Mouse (Mus musculus) gastrocnemius, postnatal 4 days (tissue): ENCODE data around the gene Thsd4. TPM values are rescaled to one million over a fixed set of nuclear protein-coding genes. Genes with fewer than 3 reads are reported as not detected.

Experiments
- DNase-seq, 2 experiments: peaks; one replicate each; pipeline ENCODE4 v3.0.0; 2021 to 2022; ENCODE audit warnings: low spot score in 2 of 2, mixed read lengths in 2 of 2
- total RNA-seq, 2 experiments: library from RNA; stranded (reverse); gene quantifications; 2 replicates each; pipeline ENCODE4 v1.2.3; 2021

The Thsd4 gene
- total RNA-seq, 2 experiments from 2014 or later, result 23.5 to 27.4 TPM

DNA sequence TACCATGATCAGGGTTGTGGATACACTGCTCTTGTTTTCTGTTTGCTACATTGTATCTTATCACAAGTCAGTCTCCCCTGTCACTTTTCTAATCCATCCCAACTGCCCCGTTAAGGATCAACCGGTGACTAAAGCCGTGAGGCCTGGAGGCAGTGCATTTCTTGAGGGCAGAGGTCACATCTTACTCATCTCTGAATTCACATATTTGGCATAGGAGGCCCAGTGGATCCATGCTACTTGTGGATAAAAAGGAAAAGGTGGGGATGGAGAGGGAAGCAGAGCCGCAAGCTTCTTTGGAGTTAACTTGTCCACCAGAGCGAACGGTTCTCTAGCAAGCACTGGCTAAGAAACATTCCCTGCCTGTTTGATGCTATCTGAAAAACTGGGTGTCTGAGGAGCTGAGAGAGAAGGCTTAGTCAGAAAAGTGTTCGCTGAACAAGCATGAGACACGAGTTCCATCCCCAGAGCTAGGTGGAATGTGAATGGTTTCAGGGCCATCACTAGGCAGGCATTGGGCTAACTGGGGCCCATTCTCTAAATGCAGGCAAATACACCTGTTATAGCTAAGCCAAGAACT lies 211.0 kb downstream of the Thsd4 start:
- DNase-seq, result no peak

DNA sequence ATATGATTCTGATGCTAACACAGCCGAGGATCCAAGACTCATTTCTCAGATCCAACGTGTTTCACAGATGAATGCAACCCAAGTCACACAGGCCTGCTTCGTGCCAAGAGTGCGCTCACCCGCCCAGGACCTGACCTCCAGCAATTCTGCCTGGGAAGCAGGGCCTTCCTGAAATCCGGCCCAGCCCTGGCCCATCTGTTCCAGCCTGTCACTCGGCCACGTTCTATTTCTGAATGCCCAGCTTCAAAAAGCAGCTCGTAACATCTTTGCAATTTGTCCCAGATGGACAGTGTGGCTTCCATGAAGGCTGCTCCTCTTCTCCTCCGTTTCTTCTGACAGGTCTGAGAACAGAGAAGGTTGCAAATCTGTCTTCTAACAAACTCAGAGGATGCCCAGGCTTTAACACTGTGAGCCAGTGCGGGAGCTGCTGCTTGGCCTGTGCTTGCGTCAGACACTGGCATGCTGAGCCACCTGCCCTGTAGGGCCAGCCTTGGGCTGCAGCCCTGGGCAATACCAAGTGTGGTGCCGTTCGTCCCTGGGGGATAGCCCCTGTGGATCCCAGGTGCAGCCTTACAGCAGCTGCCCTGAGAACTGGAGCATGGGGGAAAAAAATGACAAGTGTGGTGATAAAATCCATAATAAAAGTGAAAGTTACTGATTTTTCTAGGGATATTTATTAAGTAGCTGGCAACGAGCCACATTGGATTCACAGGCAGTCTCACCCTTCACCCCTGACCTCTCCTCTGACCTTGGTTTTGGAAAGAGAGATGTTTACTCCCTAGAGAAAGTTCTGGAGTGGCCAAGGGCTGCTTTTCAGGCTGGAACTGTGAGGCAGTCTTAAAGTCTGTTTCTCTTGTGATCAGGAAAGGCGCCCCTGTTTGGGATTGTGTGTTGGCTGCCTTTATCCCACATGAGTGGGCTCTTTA lies 211.8 kb downstream of the Thsd4 start:
- DNase-seq, result peak; percentile 67 to 83

DNA sequence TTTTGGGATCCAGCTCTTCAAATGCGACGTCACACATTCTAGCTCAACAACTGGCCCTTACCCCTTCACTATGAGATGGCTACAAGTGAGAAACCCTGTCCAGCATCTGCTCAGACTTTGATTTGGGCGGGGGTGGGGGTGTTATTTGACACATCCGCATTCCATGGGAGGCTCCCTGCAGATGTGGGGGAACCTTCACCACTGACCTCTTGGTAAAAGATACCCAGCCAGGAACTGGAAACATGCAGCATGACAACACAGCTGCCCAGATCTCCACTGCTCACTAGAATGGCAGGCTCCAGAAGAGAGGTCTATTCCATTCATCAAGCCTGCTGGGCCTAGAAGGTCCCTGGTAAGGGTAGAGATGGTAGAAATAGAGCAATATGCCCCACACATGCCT lies 213.7 kb downstream of the Thsd4 start:
- no peak for DNase-seq

GRCm38 (mm10) chr9:60307469-60307868 lies 214.4 kb downstream of the Thsd4 start:
- DNase-seq, result no peak

DNA sequence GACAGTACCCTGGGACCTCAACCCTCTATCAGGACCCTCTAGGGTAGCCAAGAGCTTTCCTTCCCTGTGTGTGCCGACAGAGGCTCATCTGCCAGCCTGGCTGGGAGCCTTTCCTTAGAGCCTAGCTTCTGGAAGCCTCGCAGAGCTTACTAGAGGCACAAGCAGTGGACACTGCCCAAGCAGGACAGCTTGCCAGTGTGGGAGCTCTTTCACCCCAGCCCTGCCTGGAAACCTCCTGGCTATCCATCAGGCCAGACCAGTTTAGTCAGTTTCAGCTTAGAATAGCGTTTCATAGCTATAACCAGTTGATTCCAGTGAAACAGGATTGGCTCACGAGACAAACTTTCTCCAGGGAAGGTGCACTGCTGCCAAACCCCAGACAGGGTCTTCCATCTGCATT lies 215.6 kb downstream of the Thsd4 start:
- no peak for DNase-seq

DNA sequence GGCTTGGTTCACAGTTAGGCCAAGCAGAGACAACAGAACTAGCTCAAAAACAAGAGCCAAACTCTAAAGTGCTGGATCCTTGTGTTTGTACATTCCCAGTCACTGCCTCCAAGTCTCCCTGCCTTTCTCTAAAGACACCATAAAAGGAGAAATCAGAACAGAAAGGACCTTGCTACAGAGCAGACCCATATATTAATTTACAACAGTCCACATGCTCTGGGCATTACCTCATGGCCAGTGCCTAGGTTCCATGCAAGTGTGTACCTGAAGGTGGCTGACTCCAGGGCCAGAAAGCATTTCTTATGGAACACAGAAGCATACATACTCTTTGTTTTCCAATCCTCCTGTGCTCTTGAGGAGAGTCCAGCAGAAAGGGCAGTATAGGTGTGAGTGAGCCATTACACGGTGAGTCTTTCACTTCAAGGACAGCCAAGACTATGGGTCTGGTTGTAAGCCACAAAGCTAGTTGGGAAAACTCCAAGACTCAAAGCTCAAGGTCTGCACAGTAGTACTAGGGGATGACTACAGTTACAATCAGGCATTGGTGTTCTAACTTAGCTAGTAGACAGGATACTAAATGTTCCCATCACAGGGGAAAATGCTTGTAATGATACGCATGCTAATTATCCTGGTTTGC lies 216.5 kb downstream of the Thsd4 start:
- no peak for DNase-seq

- no peak for DNase-seq
These were observed 225.6 kb downstream of the Thsd4 start for GRCm38 (mm10) chr9:60296276-60296675.

DNA sequence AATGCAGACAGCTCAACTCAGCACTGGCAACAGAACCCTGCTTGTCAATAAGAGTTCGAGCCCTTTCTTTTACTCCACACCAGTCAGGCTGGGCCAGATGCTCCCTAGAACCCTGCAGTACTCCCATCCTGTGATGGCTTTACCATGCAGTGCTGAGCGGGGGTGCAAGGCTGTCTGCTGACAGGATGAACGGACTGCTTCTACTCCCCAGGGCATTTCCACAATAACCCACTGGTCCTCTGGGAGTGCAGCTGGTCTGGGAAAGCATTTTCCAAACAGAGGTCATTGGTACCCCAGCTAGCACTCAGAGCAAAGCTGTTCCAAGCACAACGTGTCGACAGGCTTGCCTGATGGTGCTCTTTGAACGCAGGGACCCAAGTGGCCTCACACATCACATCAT lies 226.6 kb downstream of the Thsd4 start:
- DNase-seq, result no peak

DNA sequence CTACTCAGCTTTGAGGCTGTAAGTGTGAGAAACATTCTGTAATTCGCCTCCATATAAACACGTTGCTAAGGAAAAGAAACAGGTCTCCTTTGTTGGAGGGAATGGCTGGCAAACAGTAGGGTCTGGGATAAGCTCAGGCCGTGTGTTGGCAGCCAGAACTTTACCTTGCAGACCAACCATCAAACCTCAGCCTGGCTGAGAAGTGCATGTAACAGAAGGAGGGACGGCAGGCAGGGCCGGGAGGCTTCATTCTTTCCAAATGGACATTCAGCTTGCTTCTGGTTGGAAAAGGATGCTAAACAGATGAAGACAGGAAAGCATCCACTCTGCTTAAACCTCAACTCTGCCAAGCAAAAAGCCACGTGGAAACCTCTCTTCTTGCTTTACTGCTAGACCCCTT lies 228.7 kb downstream of the Thsd4 start:
- no peak for DNase-seq

- no peak for DNase-seq
These were observed 231.1 kb downstream of the Thsd4 start for GRCm38 (mm10) chr9:60290780-60291179.

- DNase-seq, result peak in 1 of 2 experiments; percentile 41
These were observed 233.1 kb downstream of the Thsd4 start for GRCm38 (mm10) chr9:60288789-60289188.

DNA sequence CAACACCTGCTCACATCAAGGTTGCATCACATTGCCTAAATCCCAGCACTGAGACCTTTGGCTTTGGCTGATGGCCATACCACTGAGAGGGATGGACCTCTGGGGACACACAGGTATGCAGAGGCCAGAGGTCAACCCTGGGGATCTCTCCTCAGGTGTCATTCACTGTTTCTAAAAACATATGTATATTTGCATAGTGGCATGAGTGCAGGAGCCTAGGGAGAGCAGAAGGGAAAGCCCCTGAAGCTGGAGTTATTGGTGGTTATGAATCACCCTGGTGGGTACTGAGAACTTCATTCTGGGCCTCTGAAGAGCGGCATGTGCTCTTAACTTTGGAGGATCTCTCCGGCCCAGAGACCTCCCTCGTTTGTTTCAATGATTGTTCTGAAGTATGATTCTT lies 235.5 kb downstream of the Thsd4 start:
- DNase-seq, result no peak

- DNase-seq, result no peak
These were observed 236.8 kb downstream of the Thsd4 start for GRCm38 (mm10) chr9:60285047-60285462.

- no peak for DNase-seq
These were observed 237.5 kb downstream of the Thsd4 start for GRCm38 (mm10) chr9:60284318-60284717.

DNA sequence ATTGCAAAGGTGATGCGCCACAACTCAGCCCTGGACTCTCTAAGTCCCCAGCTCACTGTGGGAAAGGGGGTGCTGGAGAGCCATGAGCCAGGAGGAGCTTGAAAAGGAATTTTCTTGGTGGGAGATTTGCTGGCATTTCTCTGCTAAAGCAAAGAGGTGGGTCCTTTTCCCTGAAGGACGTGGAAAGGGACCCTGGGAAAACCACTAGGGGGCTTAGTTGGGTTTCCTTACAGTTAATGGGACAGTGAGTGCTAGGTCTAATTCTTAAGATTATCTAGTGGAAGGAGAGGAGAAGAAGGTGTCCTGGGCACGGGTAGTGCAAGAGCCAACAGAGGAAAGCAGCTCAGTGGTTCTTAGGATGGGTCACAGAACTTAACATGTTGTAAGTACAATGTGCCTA lies 238.3 kb downstream of the Thsd4 start:
- DNase-seq, result no peak

DNA sequence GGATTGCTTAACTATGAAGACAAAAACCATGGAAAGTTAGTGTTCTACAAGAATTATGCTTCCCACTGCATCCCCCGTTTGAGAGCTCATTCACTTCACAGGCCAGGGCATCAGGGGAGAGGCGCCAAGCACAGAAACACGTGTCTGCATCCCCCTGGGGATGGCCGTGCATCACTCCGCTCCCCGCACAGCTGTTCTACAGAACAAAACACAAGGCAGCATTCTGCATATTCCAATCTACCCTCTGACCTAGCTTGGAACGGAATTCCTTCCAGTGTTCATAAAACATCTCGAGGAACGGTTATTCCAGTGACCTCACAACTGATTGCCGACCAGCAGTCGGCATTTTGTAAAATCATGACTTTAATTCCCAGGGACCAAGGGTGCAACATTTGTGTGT lies 240.6 kb downstream of the Thsd4 start:
- peak; percentile 36 to 70 for DNase-seq

GRCm38 (mm10) chr9:60280786-60281185 lies 241.1 kb downstream of the Thsd4 start:
- no peak for DNase-seq

DNA sequence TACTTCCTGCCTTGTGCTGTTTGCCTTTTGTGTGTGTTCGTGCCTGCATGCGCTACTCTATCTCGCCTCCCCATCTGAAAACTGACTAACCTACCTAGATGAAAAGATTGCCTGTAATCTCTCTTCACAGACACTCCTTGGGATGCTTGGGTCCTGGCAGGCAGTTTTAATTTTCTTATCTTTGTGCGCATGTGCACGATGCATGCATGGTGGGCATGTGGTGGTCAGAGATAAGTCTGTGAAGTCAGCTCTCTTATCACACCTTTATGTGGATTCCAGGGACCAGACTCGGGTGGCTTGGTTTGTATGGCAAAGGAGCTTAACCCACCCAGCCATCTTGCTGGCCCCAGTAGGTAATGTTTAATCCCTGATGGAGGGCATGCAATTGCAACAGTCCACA lies 242.3 kb downstream of the Thsd4 start:
- no peak for DNase-seq

- no peak for DNase-seq
These were observed 245.5 kb downstream of the Thsd4 start for GRCm38 (mm10) chr9:60276351-60276750.

GRCm38 (mm10) chr9:60275410-60276159 lies 246.3 kb downstream of the Thsd4 start:
- DNase-seq, result no peak

- no peak for DNase-seq
These were observed 247.3 kb downstream of the Thsd4 start for GRCm38 (mm10) chr9:60274503-60274902.
